ENCODE assay signal across 18 mouse cellular contexts in genomic region chrX:35924705-35925264, GRCm38 (mm10). TPM values are rescaled to one million over a fixed set of nuclear protein-coding genes. Genes with fewer than 3 reads are reported as not detected.
DNase-seq lines count a peak whose midpoint lies in the region; ATAC-seq and TF ChIP-seq lines count a peak whose summit lies in the region.
"Had no signal": no experiment of that assay in that cellular context is flagged by ENCODE, and none has a peak within 500 bp of the region (broad histone marks: within the 10 kb centered on the region; RNA-seq: fewer than 3 reads in every experiment).

No protein-coding gene starts in this region.

- no peak overlapping the region for H3K9ac ChIP-seq in midbrain, postnatal 0 days (replicated peaks; ENCODE audit: low read length, poor library complexity, severe bottlenecking)
- H3K9ac ChIP-seq: heart, embryonic 15.5 days; hindbrain, embryonic 12.5 days; lung, embryonic 14.5 days; midbrain, embryonic 15.5 days; neural tube, embryonic 12.5 days had no signal

- no peak for TF ChIP-seq CTCF in midbrain, postnatal 0 days (IDR thresholded peaks at IDR 0.05)
- no peak for TF ChIP-seq CTCF in kidney, adult 2 months (conservative IDR thresholded peaks at IDR 0.05; ENCODE audit: insufficient read depth, insufficient read length, low read depth, low read length)

- DNase-seq in cerebellum, postnatal 14 days = peak; percentile 10
- DNase-seq in cerebellum, adult 11-12 months = no peak
- DNase-seq in midbrain, postnatal 0 days (ENCODE audit: low spot score) = peak; percentile 14
- DNase-seq in midbrain, embryonic 10.5 days (ENCODE audit: low spot score) = no peak
- no peak for DNase-seq in heart, adult 9 months (ENCODE audit: low spot score in 2 of 2)
- DNase-seq in kidney, adult 2 months = no peak
- DNase-seq: cerebellum, adult 2 months; embryo, embryonic 11 days; kidney, adult 18-20 months; kidney, postnatal 36 days; lung, embryonic 14.5 days had no signal

- no peaks in the 10 kb centered on the region for H3K36me3 ChIP-seq in midbrain, postnatal 0 days (ENCODE audit: insufficient read depth, low read length)
- H3K36me3 ChIP-seq in midbrain, embryonic 10.5 days = no peaks in the 10 kb centered on the region
- no peaks in the 10 kb centered on the region for H3K36me3 ChIP-seq in kidney, adult 2 months (ENCODE audit: control insufficient read depth, insufficient read depth, low read length)
- H3K36me3 ChIP-seq: heart, embryonic 15.5 days; hindbrain, embryonic 12.5 days; midbrain, embryonic 15.5 days; neural tube, embryonic 12.5 days had no signal

- ATAC-seq in midbrain, postnatal 0 days (ENCODE audit: low FRiP score) = no peak
- peak; percentile 81 for ATAC-seq in CD4-positive, CD25-positive, alpha-beta regulatory T cell, adult 4 months
- ATAC-seq in inflammation-experienced regulatory T-cells, adult 6 months = peak; percentile 86
- ATAC-seq: midbrain, embryonic 15.5 days had no signal

- H3K9me3 ChIP-seq in midbrain, postnatal 0 days (ENCODE audit: low read length) = no peaks in the 10 kb centered on the region
- H3K9me3 ChIP-seq in midbrain, embryonic 10.5 days (replicated peaks) = no peaks in the 10 kb centered on the region
- H3K9me3 ChIP-seq: heart, embryonic 15.5 days; hindbrain, embryonic 12.5 days; midbrain, embryonic 15.5 days; neural tube, embryonic 12.5 days had no signal

- no peak overlapping the region for H3K27ac ChIP-seq in midbrain, postnatal 0 days (ENCODE audit: low read depth, low read length)
- H3K27ac ChIP-seq in midbrain, embryonic 10.5 days (replicated peaks) = no peak overlapping the region
- no peak overlapping the region for H3K27ac ChIP-seq in kidney, adult 2 months (ENCODE audit: insufficient read depth, low read depth, low read length)
- H3K27ac ChIP-seq: heart, embryonic 15.5 days; hindbrain, embryonic 12.5 days; midbrain, embryonic 15.5 days; neural tube, embryonic 12.5 days had no signal

- H3K4me3 ChIP-seq in midbrain, postnatal 0 days (ENCODE audit: low read depth, low read length) = no peak overlapping the region
- H3K4me3 ChIP-seq in midbrain, embryonic 10.5 days = no peak overlapping the region
- H3K4me3 ChIP-seq in kidney, adult 2 months (ENCODE audit: insufficient read depth, low read depth, low read length) = no peak overlapping the region
- H3K4me3 ChIP-seq: heart, embryonic 15.5 days; hindbrain, embryonic 12.5 days; midbrain, embryonic 15.5 days; neural tube, embryonic 12.5 days had no signal

- H3K4me1 ChIP-seq in midbrain, postnatal 0 days (ENCODE audit: insufficient read depth, low read length) = no peaks in the 10 kb centered on the region
- no peaks in the 10 kb centered on the region for H3K4me1 ChIP-seq in midbrain, embryonic 10.5 days
- no peaks in the 10 kb centered on the region for H3K4me1 ChIP-seq in kidney, adult 2 months (ENCODE audit: control insufficient read depth, insufficient read depth, low read length)
- H3K4me1 ChIP-seq: heart, embryonic 15.5 days; hindbrain, embryonic 12.5 days; midbrain, embryonic 15.5 days; neural tube, embryonic 12.5 days had no signal

- no peak overlapping the region for H3K4me2 ChIP-seq in midbrain, postnatal 0 days (ENCODE audit: low read depth, low read length, poor library complexity, severe bottlenecking)
- H3K4me2 ChIP-seq: heart, embryonic 15.5 days; hindbrain, embryonic 12.5 days; liver, embryonic 11.5 days; lung, embryonic 14.5 days; midbrain, embryonic 15.5 days; neural tube, embryonic 12.5 days had no signal

- no peaks in the 10 kb centered on the region for H3K27me3 ChIP-seq in midbrain, postnatal 0 days (ENCODE audit: insufficient read depth, low read length)
- no peaks in the 10 kb centered on the region for H3K27me3 ChIP-seq in midbrain, embryonic 10.5 days (ENCODE audit: low read depth, poor library complexity, severe bottlenecking)
- H3K27me3 ChIP-seq in kidney, adult 2 months (replicated peaks; ENCODE audit: control insufficient read depth, insufficient read depth, low read length) = no peaks in the 10 kb centered on the region
- H3K27me3 ChIP-seq: heart, embryonic 15.5 days; hindbrain, embryonic 12.5 days; midbrain, embryonic 15.5 days; neural tube, embryonic 12.5 days had no signal

- 73% methylated on average over 1 of the region's 1 CpGs for WGBS in midbrain, postnatal 0 days
- 93% methylated on average over 1 of the region's 1 CpGs for WGBS in midbrain, embryonic 10.5 days
- WGBS in kidney, adult 2 months = 65% methylated on average over 1 of the region's 1 CpGs

- TF ChIP-seq POLR2A in kidney, adult 2 months (IDR thresholded peaks at IDR 0.05; ENCODE audit: low read depth, low read length) = no peak

RNA-seq across cellular contexts. Expression of gene Dock11, which starts 36.2 kb away (rescaled TPM):
- total RNA-seq in midbrain, postnatal 0 days (2014; rRNA removed) = 21.4 and 25.8 TPM in 2 replicates
- 4.4 and 5.6 TPM in 2 replicates for polyA plus RNA-seq in midbrain, postnatal 0 days (2015; fragmentation: Nextera tagmentation; extraction: Ambion mirVana)
- polyA plus RNA-seq in midbrain, embryonic 10.5 days (2016; fragmentation: Nextera tagmentation; extraction: Ambion mirVana) = 17.9 and 18.1 TPM in 2 replicates
- 10 to 100 TPM; 36.6 to 47.9 TPM for polyA plus RNA-seq in CD4-positive, CD25-positive, alpha-beta regulatory T cell, adult 4 months (2017; shearing (Covaris generic))
- 10 to 100 TPM; 39.5 to 49.9 (median 41.4) TPM for polyA plus RNA-seq in inflammation-experienced regulatory T-cells, adult 6 months (2017; shearing (Covaris generic))
- 0.37 and 0.75 TPM in 2 replicates for polyA plus RNA-seq in kidney, adult 2 months (2012; rRNA removed)

Comparison
In these comparisons a context has a peak if more than half of its experiments do, and no peak if none do; other contexts are left out.
1. DNase-seq: peak in cerebellum, postnatal 14 days (2 of 2) and midbrain, postnatal 0 days (single experiment); none in cerebellum, adult 11-12 months (single experiment), midbrain, embryonic 10.5 days (single experiment), heart, adult 9 months (0 of 2) and kidney, adult 2 months (single experiment).